Mouse (Mus musculus): ENCODE measurements around the gene Clec12a. TPM values are rescaled to one million over a fixed set of nuclear protein-coding genes. Genes with fewer than 3 reads are reported as not detected.

Clec12a gene
- total and polyA plus RNA-seq, 2 experiments from 2014 or later = 0.36 TPM; not detected in 1

- H3K9ac ChIP-seq (replicated peaks; ENCODE audit: low read depth, low read length) = no peak overlapping the region
- no peak for TF ChIP-seq EP300 (IDR thresholded peaks at IDR 0.05; ENCODE audit: low read depth)
- TF ChIP-seq CTCF (IDR thresholded peaks at IDR 0.05; ENCODE audit: low read depth) = no peak
- H3K4me3 ChIP-seq (ENCODE audit: low read depth, low read length) = no peak overlapping the region
- no peaks in the 10 kb centered on the region for H3K4me1 ChIP-seq (ENCODE audit: control insufficient read depth, insufficient read depth)
- H3K27ac ChIP-seq (ENCODE audit: low read depth) = no peak overlapping the region
- ATAC-seq (ENCODE audit: insufficient read depth, low read depth) (no peak), DNase-seq (ENCODE audit: low spot score) (no peak)
- H3K4me2 ChIP-seq (ENCODE audit: low read depth, low read length) = no peak overlapping the region
- H3K27me3 ChIP-seq (ENCODE audit: control insufficient read depth, insufficient read depth, low read length) = no peaks in the 10 kb centered on the region
- no peaks in the 10 kb centered on the region for H3K9me3 ChIP-seq (replicated peaks; ENCODE audit: control insufficient read depth, low read length)
- no peaks in the 10 kb centered on the region for H3K36me3 ChIP-seq (replicated peaks; ENCODE audit: control insufficient read depth, insufficient read depth, low read length)
- 23% methylated on average over 1 of the region's 1 CpGs for whole genome bisulfite sequencing
These were observed 24.1 kb upstream of the Clec12a start for GRCm38 (mm10) chr6:129318395-129318794.

- ATAC-seq (ENCODE audit: insufficient read depth, low read depth) (no peak), DNase-seq (ENCODE audit: low spot score) (no peak)
- Histone ChIP-seq H3K4me2 (ENCODE audit: low read depth, low read length) (no peak overlapping the region), H3K27ac (ENCODE audit: low read depth) (no peak overlapping the region), H3K4me3 (ENCODE audit: low read depth, low read length) (no peak overlapping the region), H3K36me3 (replicated peaks; ENCODE audit: control insufficient read depth, insufficient read depth, low read length) (no peaks in the 10 kb centered on the region), H3K9ac (replicated peaks; ENCODE audit: low read depth, low read length) (no peak overlapping the region), H3K27me3 (ENCODE audit: control insufficient read depth, insufficient read depth, low read length) (no peaks in the 10 kb centered on the region), H3K9me3 (replicated peaks; ENCODE audit: control insufficient read depth, low read length) (no peaks in the 10 kb centered on the region), H3K4me1 (ENCODE audit: control insufficient read depth, insufficient read depth) (no peaks in the 10 kb centered on the region)
- 80% methylated on average over 4 of the region's 4 CpGs for WGBS
- TF ChIP-seq CTCF (IDR thresholded peaks at IDR 0.05; ENCODE audit: low read depth) (no peak), EP300 (IDR thresholded peaks at IDR 0.05; ENCODE audit: low read depth) (no peak)
These were observed 23.2 kb upstream of the Clec12a start for GRCm38 (mm10) chr6:129319331-129319730.

GRCm38 (mm10) chr6:129326016-129326415, 16.5 kb upstream of the Clec12a start:
- WGBS = 58% methylated on average over 1 of the region's 1 CpGs
- H3K4me1 ChIP-seq (ENCODE audit: control insufficient read depth, insufficient read depth) = no peaks in the 10 kb centered on the region
- H3K36me3 ChIP-seq (replicated peaks; ENCODE audit: control insufficient read depth, insufficient read depth, low read length) = no peaks in the 10 kb centered on the region
- DNase-seq (ENCODE audit: low spot score) (no peak), ATAC-seq (ENCODE audit: insufficient read depth, low read depth) (no peak)
- H3K4me3 ChIP-seq (ENCODE audit: low read depth, low read length) = no peak overlapping the region
- no peak overlapping the region for H3K9ac ChIP-seq (replicated peaks; ENCODE audit: low read depth, low read length)
- H3K9me3 ChIP-seq (replicated peaks; ENCODE audit: control insufficient read depth, low read length) = no peaks in the 10 kb centered on the region
- H3K27me3 ChIP-seq (ENCODE audit: control insufficient read depth, insufficient read depth, low read length) = no peaks in the 10 kb centered on the region
- no peak overlapping the region for H3K4me2 ChIP-seq (ENCODE audit: low read depth, low read length)
- TF ChIP-seq EP300 (IDR thresholded peaks at IDR 0.05; ENCODE audit: low read depth) (no peak), CTCF (IDR thresholded peaks at IDR 0.05; ENCODE audit: low read depth) (no peak)
- H3K27ac ChIP-seq (ENCODE audit: low read depth) = no peak overlapping the region

- TF ChIP-seq CTCF (IDR thresholded peaks at IDR 0.05; ENCODE audit: low read depth) = no peak
- no peak for TF ChIP-seq EP300 (IDR thresholded peaks at IDR 0.05; ENCODE audit: low read depth)
- DNase-seq (ENCODE audit: low spot score) = no peak
- H3K4me3 ChIP-seq (ENCODE audit: low read depth, low read length) = no peak overlapping the region
- ATAC-seq (ENCODE audit: insufficient read depth, low read depth) = no peak
- H3K4me1 ChIP-seq (ENCODE audit: control insufficient read depth, insufficient read depth) = no peaks in the 10 kb centered on the region
- H3K4me2 ChIP-seq (ENCODE audit: low read depth, low read length) = no peak overlapping the region
- H3K27me3 ChIP-seq (ENCODE audit: control insufficient read depth, insufficient read depth, low read length) = no peaks in the 10 kb centered on the region
- H3K9me3 ChIP-seq (replicated peaks; ENCODE audit: control insufficient read depth, low read length) = no peaks in the 10 kb centered on the region
- no peaks in the 10 kb centered on the region for H3K36me3 ChIP-seq (replicated peaks; ENCODE audit: control insufficient read depth, insufficient read depth, low read length)
- H3K9ac ChIP-seq (replicated peaks; ENCODE audit: low read depth, low read length) = no peak overlapping the region
- no peak overlapping the region for H3K27ac ChIP-seq (ENCODE audit: low read depth)
- WGBS = 42% methylated on average over 13 of the region's 13 CpGs
These were observed 15.8 kb upstream of the Clec12a start for GRCm38 (mm10) chr6:129326568-129327150.

GRCm38 (mm10) chr6:129331610-129332009, 10.9 kb upstream of the Clec12a start, which contains the start of gene 4922502D21Rik:
Gene 4922502D21Rik (minus strand): TSS chr6:129331796.
- no peaks in the 10 kb centered on the region for H3K27me3 ChIP-seq (ENCODE audit: control insufficient read depth, insufficient read depth, low read length)
- no peak within 1 kb of the TSS for H3K4me2 ChIP-seq (ENCODE audit: low read depth, low read length)
- no peak within 1 kb of the TSS for H3K9ac ChIP-seq (replicated peaks; ENCODE audit: low read depth, low read length)
- TF ChIP-seq CTCF (IDR thresholded peaks at IDR 0.05; ENCODE audit: low read depth) = no peak
- no peak for TF ChIP-seq EP300 (IDR thresholded peaks at IDR 0.05; ENCODE audit: low read depth)
- no peaks in the 10 kb centered on the region for H3K36me3 ChIP-seq (replicated peaks; ENCODE audit: control insufficient read depth, insufficient read depth, low read length)
- DNase-seq (ENCODE audit: low spot score) = no peak
- ATAC-seq (ENCODE audit: insufficient read depth, low read depth) = no peak
- no peak within 1 kb of the TSS for H3K4me3 ChIP-seq (ENCODE audit: low read depth, low read length)
- H3K27ac ChIP-seq (ENCODE audit: low read depth) = no peak within 1 kb of the TSS
- no peaks in the 10 kb centered on the region for H3K9me3 ChIP-seq (replicated peaks; ENCODE audit: control insufficient read depth, low read length)
- H3K4me1 ChIP-seq (ENCODE audit: control insufficient read depth, insufficient read depth) = no peaks in the 10 kb centered on the region
- 53% methylated on average over 11 of the region's 11 CpGs for WGBS

GRCm38 (mm10) chr6:129333674-129334078, 8.8 kb upstream of the Clec12a start:
- Histone ChIP-seq H3K27ac (ENCODE audit: low read depth) (no peak overlapping the region), H3K4me3 (ENCODE audit: low read depth, low read length) (no peak overlapping the region), H3K27me3 (ENCODE audit: control insufficient read depth, insufficient read depth, low read length) (no peaks in the 10 kb centered on the region), H3K36me3 (replicated peaks; ENCODE audit: control insufficient read depth, insufficient read depth, low read length) (no peaks in the 10 kb centered on the region), H3K4me1 (ENCODE audit: control insufficient read depth, insufficient read depth) (no peaks in the 10 kb centered on the region), H3K9ac (replicated peaks; ENCODE audit: low read depth, low read length) (no peak overlapping the region), H3K4me2 (ENCODE audit: low read depth, low read length) (peak overlapping the region; percentile 32), H3K9me3 (replicated peaks; ENCODE audit: control insufficient read depth, low read length) (no peaks in the 10 kb centered on the region)
- ATAC-seq (ENCODE audit: insufficient read depth, low read depth) (peak; percentile 70), DNase-seq (ENCODE audit: low spot score) (peak; percentile 71)
- 10% methylated on average over 11 of the region's 11 CpGs for WGBS
- TF ChIP-seq CTCF (IDR thresholded peaks at IDR 0.05; ENCODE audit: low read depth) (peak; percentile 86), EP300 (IDR thresholded peaks at IDR 0.05; ENCODE audit: low read depth) (no peak)
